Mouse (Mus musculus) erythroblast, embryonic 14.5 days (primary cell): ENCODE data around the gene Exph5. TPM values are rescaled to one million over a fixed set of nuclear protein-coding genes. Genes with fewer than 3 reads are reported as not detected.

Source experiments
- H3K27me3 ChIP-seq: 2 replicates; pipeline ENCODE4 v1.6.1; 2012; ENCODE audit warnings: inconsistent platforms; ENCODE audit not compliant: control insufficient read depth
- H3K36me3 ChIP-seq: 2 replicates; pipeline ENCODE4 v1.6.1; 2012; ENCODE audit warnings: mild to moderate bottlenecking, inconsistent platforms; ENCODE audit not compliant: control insufficient read depth
- H3K4me1 ChIP-seq: 2 replicates; pipeline ENCODE4 v1.6.1; 2012; ENCODE audit warnings: inconsistent platforms; ENCODE audit not compliant: control insufficient read depth
- H3K4me3 ChIP-seq: replicated peaks from 2 replicates; pipeline ENCODE3; 2012; ENCODE audit warnings: moderate library complexity, mild to moderate bottlenecking, inconsistent platforms
- H3K9me3 ChIP-seq: 2 replicates; pipeline ENCODE4 v1.6.1; 2012; ENCODE audit warnings: low read length, inconsistent platforms, mixed read lengths; ENCODE audit not compliant: control insufficient read depth
- GATA1 ChIP-seq: IDR thresholded peaks from 2 replicates; pipeline ENCODE4 v1.6.1; 2012; ENCODE audit warnings: low read length, inconsistent platforms, mixed read lengths
- TAL1 ChIP-seq: IDR thresholded peaks from 3 replicates; pipeline ENCODE4 v1.6.1; 2012; ENCODE audit warnings: low read length, inconsistent platforms, mixed read lengths
- polyA plus RNA-seq: library from polyadenylated mRNA; stranded (reverse); fragments of >175 nt; gene quantifications from 2 replicates; pipeline ENCODE4 v1.2.3, GENCODE M21; 2012

The Exph5 gene
- polyA plus RNA-seq, 1 experiment, result not detected

DNA sequence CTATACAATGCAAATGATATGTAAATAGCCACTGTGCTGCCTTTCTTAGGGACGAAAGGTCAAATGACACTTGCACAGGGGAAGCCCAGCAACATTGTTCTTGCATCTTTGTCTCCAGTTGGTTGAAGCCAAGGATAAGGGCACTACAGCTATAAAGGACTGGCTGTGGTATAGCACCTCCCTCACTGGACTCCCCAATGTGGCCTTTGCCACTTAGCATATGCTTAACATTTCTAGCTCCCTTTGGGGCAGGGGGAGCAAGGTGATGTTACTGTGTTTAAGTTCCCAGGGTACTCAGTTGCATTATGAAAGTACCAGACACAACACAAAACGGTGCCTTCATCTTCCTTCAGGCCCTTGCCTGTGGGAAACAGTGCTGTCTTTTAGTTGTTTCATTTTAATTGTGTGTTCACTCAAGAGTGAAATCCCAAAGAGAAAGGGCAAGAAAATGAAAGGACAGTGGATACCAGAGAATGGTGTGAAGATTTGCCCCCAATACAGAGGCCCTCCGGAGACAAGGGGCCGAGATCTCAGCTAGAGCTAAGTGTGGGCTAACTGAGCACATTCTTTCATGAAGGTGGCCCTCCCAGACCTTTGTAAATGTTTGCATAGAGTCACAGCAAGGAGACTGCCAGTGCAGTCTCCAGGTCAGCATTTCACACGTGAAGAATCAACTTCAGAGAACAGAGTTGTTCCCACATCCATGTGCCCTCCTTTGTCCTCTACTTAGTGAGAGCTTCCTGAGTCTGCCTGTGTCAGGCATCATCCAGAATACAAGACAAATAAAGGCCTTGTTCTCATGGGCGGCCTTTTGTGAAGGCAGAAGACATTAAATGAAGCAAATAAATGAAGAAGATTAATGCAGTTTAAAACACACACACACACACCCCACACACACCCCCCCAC is 28.1 kb downstream of the Exph5 start:
- Histone ChIP-seq H3K36me3 (no peaks in the 10 kb centered on the region), H3K9me3 (no peaks in the 10 kb centered on the region), H3K4me3 (no peak overlapping the region), H3K4me1 (no peaks in the 10 kb centered on the region), H3K27me3 (no peaks in the 10 kb centered on the region)
- TF ChIP-seq GATA1 (no peak), TAL1 (no peak)

DNA sequence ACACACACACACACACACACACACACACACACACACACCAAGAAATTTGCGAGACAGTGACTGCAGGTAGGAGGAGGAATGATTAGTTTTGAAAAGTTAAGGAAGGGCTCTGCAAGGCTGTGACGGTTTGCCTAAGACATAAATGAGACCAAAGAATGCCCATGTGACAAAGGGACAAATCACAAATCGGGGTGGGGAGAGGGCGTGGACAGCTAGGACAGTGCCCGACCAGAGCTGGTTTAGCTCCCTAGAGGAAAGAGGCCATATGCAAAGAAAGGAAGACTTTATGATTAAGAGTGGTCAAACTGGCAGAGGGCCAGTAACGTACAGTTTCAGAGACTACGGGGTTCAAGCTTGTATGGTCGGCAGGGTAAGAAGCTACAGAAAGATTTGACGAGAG is 28.8 kb downstream of the Exph5 start:
- Histone ChIP-seq H3K27me3 (no peaks in the 10 kb centered on the region), H3K4me1 (no peaks in the 10 kb centered on the region), H3K9me3 (no peaks in the 10 kb centered on the region), H3K36me3 (no peaks in the 10 kb centered on the region), H3K4me3 (no peak overlapping the region)
- TF ChIP-seq GATA1 (no peak), TAL1 (no peak)

DNA sequence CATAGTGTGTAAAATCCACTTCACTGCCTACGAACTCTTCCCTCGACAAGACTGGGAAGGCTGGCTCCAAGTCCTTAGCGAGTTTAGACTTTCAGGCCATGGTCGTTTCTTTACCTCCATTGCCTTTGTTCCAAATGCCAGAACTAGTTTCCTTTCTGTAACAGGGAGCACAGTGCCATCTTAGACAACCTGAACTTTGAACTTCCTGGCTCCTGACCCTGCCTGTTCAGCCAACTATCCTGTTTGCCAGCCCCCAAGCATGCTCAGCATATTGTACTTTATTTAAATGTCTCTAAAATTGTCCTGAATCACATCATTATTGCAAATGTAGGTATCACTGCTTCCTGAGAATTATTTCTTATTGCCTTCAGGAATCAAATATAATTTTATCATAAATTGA is 32.0 kb downstream of the Exph5 start:
- Histone ChIP-seq H3K36me3 (no peaks in the 10 kb centered on the region), H3K4me3 (no peak overlapping the region), H3K9me3 (no peaks in the 10 kb centered on the region), H3K4me1 (no peaks in the 10 kb centered on the region), H3K27me3 (no peaks in the 10 kb centered on the region)
- no peak for TF ChIP-seq TAL1
- TF ChIP-seq GATA1, result no peak

DNA sequence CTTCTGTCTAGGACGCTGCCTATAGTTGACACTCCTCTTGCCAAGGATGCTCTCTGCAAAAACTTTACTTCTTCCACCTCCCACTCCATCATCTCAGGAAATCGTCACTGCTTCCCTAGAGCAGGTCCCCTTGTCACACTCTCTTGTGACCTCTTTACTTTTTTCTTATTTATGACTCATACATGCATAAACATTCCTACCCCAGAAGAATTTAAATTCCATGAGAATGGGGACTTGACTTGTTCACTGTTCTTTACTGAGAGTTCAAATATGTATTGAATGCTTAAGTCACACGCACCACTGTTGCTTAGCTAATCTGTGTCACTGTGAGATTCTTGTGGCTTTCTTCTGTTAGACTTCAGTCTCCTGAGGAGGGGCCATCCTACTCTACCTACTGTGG is 33.7 kb downstream of the Exph5 start:
- no peaks in the 10 kb centered on the region for H3K9me3 ChIP-seq
- no peaks in the 10 kb centered on the region for H3K36me3 ChIP-seq
- H3K4me3 ChIP-seq, result no peak overlapping the region
- H3K4me1 ChIP-seq, result no peaks in the 10 kb centered on the region
- H3K27me3 ChIP-seq, result peaks cover 2% of the 10 kb centered on the region; the same call in 1 of the 2 replicates
- no peak for TF ChIP-seq GATA1
- no peak for TF ChIP-seq TAL1

DNA sequence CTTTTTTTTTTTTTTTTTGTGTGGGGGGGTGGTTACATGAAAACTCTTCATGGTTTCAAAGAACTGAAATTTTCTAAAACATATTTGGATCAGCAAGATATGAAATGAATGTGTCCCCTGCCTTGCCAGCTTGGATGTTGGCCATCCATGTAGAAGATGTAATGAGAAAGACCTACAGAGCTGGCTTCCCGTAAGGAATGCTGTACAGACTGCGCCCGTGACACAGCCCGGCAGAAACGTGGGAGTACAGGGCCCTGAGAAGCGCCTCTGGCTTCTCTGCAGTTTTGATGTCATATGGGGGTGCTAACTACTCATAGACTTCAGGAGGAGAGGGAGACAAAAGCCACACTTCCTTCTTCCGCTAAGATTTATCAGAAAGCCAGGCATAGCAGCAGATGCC is 38.1 kb downstream of the Exph5 start:
- peaks cover 20% of the 10 kb centered on the region for H3K27me3 ChIP-seq
- H3K4me3 ChIP-seq, result no peak overlapping the region
- TF ChIP-seq GATA1 (no peak), TAL1 (no peak)
- no peaks in the 10 kb centered on the region for H3K4me1 ChIP-seq
- no peaks in the 10 kb centered on the region for H3K36me3 ChIP-seq
- no peaks in the 10 kb centered on the region for H3K9me3 ChIP-seq

DNA sequence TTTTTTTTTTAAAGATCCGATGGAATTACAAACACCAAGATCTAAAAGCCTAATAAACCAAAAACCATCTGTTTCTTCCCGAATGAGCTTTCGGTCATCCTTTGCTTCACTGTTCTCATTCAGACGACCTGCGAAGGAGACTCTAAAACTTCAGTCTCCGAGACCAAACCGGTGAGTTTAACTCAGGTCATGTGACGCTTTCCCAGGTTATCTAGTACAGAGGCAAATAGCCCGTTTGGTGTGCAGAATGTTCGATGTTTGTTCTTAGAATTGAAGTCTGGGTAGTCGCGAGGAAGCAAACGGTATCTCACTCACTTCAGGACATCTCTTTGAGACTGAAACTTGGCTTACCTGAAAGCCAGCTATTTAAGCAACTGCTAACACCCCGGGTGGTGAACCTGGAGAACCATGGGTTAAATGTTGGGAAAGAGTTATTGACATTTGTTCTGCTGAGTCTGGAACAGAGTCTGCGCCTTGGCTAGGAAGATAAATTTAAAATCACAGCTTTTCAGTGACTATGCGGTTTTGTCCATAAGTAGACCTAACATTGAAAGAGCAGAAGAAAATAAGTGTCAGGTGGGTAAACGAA is 39.0 kb downstream of the Exph5 start:
- H3K4me1 ChIP-seq, result no peaks in the 10 kb centered on the region

DNA sequence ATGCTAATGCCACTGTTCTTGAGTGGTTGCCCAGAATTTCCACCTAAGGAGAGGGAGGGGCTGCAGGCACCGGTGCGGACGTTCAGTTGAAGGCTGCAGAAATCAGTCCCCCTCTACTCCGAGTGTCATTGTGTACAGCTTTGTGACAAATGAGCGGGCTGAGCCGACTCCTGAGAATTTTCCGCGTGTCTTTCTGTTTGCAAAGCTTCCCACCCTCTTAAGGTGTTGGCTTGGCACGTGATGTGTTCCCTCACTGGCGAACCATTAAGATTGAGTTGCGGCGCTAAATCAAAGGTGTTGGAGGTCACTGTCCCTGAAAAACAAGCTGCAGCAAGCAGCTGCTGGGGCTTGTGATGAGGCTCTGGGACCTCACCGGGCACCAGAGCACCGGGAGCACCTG is 39.5 kb downstream of the Exph5 start:
- Histone ChIP-seq H3K4me3 (peak overlapping the region; percentile 47), H3K27me3 (peaks cover 20% of the 10 kb centered on the region), H3K9me3 (no peaks in the 10 kb centered on the region), H3K4me1 (no peaks in the 10 kb centered on the region), H3K36me3 (no peaks in the 10 kb centered on the region)
- TF ChIP-seq TAL1, result no peak
- no peak for TF ChIP-seq GATA1

More for the DNA sequence above, 39.0 kb downstream of the Exph5 start:
- peaks cover 20% of the 10 kb centered on the region for H3K27me3 ChIP-seq
- TF ChIP-seq GATA1 (no peak), TAL1 (no peak)
- H3K9me3 ChIP-seq, result no peaks in the 10 kb centered on the region
- peak overlapping the region; percentile 47 for H3K4me3 ChIP-seq
- H3K36me3 ChIP-seq, result no peaks in the 10 kb centered on the region

DNA sequence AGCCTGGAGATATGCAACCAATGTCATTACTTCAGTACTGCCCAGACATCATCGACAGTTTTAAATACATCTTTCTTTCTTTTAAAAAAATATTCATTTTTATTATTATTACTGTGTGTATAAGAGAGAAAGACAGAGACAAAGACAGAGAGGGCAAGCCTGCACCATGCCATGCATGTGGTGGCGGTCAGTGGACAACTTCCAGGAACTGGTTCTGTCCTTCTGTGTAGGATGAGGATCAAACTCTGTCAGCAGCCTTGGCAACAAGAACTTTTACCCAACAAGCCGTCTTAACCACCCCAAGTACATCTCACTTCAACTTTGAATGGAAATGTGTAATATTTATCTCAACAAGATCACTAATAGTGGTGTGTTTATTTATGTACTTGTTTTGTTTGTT is 40.5 kb downstream of the Exph5 start:
- Histone ChIP-seq H3K36me3 (no peaks in the 10 kb centered on the region), H3K27me3 (peaks cover 20% of the 10 kb centered on the region), H3K4me1 (no peaks in the 10 kb centered on the region), H3K9me3 (no peaks in the 10 kb centered on the region), H3K4me3 (no peak overlapping the region)
- TF ChIP-seq TAL1 (no peak), GATA1 (no peak)

DNA sequence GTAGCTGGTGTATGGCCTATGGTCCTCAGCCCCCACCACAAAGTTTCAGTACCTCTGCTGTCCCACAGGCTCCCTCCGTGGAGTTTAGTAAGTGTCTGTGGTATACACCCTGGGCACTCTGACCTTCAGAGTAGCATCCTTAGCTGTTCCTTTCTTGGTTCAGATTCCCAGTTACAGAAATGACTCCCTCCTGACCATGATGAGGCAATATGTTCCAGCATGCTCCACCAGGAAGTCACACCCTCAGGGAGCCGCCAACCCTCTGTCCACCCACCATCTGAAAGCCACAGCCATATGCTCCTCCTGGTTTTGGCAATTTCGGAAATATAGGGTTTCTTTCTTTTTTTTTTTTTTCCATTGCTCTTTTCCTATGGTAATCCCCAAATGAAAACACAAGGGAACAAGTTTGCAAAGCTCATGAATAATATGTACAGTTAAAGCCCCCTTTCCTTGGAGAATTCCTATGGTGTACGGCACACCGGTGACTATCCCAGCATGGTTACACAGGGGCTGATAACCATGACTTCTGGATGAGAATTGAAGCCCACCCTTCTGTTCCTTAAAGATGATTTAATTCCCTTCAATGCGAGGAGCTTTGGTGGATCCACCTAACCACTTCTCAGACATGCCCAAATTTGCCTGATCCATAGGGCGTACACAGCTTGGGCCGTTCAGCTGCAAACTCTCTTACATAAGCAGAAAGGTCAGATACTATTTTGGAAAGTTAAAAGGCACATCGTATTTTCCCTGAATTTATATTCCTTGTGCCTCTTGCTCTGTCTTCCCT is 43.4 kb downstream of the Exph5 start:
- no peaks in the 10 kb centered on the region for H3K4me1 ChIP-seq
- no peaks in the 10 kb centered on the region for H3K36me3 ChIP-seq
- no peak overlapping the region for H3K4me3 ChIP-seq
- peaks cover 18% of the 10 kb centered on the region for H3K27me3 ChIP-seq
- H3K9me3 ChIP-seq, result no peaks in the 10 kb centered on the region
- TF ChIP-seq GATA1 (no peak), TAL1 (no peak)
